Mouse (Mus musculus): ENCODE results near the gene Trpv1. TPM values are rescaled to one million over a fixed set of nuclear protein-coding genes. Genes with fewer than 3 reads are reported as not detected.

Gene Trpv1
- 0.09 TPM in 1 of 2 replicates, not detected in the other for polyA plus RNA-seq (2015; fragmentation: Nextera tagmentation; extraction: Ambion mirVana)

GRCm38 (mm10) chr11:73233992-73234391 is at the start of gene Trpv1:
Gene Trpv1 (plus strand): TSS chr11:73234292.
- Histone ChIP-seq H3K36me3 (no peaks in the 10 kb centered on the region), H3K9ac (no peak within 1 kb of the TSS), H3K27me3 (no peaks in the 10 kb centered on the region), H3K4me1 (peaks cover 21% of the 10 kb centered on the region), H3K4me3 (no peak within 1 kb of the TSS), H3K27ac (no peak within 1 kb of the TSS), H3K9me3 (no peaks in the 10 kb centered on the region), H3K4me2 (no peak within 1 kb of the TSS)
- no peak for ATAC-seq (ENCODE audit: borderline replicate concordance, extremely low read depth, low FRiP score, low TSS enrichment)
- WGBS, result 77% methylated on average over 5 of the region's 5 CpGs

GRCm38 (mm10) chr11:73185872-73186615 is 48.0 kb upstream of the Trpv1 start:
- Histone ChIP-seq H3K4me1 (no peaks in the 10 kb centered on the region), H3K36me3 (peaks cover 29% of the 10 kb centered on the region)
- 87% methylated on average over 10 of the region's 10 CpGs for WGBS

DNA sequence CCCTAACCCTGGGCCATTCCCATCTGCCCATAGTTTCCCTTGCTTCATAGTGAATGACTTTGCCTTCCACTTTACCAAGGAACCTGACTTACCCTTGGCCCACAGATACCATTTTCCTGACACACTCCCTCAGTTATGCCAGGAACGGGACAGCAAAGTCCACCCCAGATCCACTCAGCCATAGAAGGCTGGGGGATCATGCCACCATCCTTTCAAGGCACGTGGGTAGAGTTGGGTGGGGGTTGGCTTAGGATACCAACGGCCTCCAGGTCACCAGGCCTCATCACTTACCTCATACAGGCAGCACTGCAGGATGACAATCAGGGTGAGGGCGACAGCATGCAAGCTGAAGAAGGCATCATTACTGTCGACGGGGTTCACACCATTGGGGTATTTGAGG is 46.9 kb upstream of the Trpv1 start:
- Histone ChIP-seq H3K4me1 (no peaks in the 10 kb centered on the region), H3K27ac (no peak overlapping the region), H3K36me3 (peaks cover 25% of the 10 kb centered on the region), H3K27me3 (no peaks in the 10 kb centered on the region), H3K9ac (no peak overlapping the region), H3K9me3 (no peaks in the 10 kb centered on the region), H3K4me2 (no peak overlapping the region), H3K4me3 (no peak overlapping the region)
- WGBS, result 84% methylated on average over 6 of the region's 6 CpGs
- no peak; the same call in 1 of the 2 replicates for ATAC-seq (ENCODE audit: borderline replicate concordance, extremely low read depth, low FRiP score, low TSS enrichment)

More at GRCm38 (mm10) chr11:73185872-73186615, 48.0 kb upstream of the Trpv1 start:
- no peak overlapping the region for H3K27ac ChIP-seq
- H3K27me3 ChIP-seq, result no peaks in the 10 kb centered on the region
- H3K4me3 ChIP-seq, result no peak overlapping the region
- ATAC-seq (ENCODE audit: borderline replicate concordance, extremely low read depth, low FRiP score, low TSS enrichment), result no peak
- no peaks in the 10 kb centered on the region for H3K9me3 ChIP-seq
- no peak overlapping the region for H3K9ac ChIP-seq
- H3K4me2 ChIP-seq, result no peak overlapping the region

GRCm38 (mm10) chr11:73193047-73193446 is 41.0 kb upstream of the Trpv1 start:
- Histone ChIP-seq H3K9me3 (no peaks in the 10 kb centered on the region), H3K27me3 (no peaks in the 10 kb centered on the region), H3K27ac (no peak overlapping the region), H3K4me2 (no peak overlapping the region), H3K36me3 (no peaks in the 10 kb centered on the region), H3K4me1 (0 out of 2 replicates have a peak, but pooled peaks cover 2% of the 10 kb centered on the region), H3K4me3 (no peak overlapping the region), H3K9ac (no peak overlapping the region)
- WGBS, result 61% methylated on average over 6 of the region's 6 CpGs
- ATAC-seq (ENCODE audit: borderline replicate concordance, extremely low read depth, low FRiP score, low TSS enrichment), result no peak

DNA sequence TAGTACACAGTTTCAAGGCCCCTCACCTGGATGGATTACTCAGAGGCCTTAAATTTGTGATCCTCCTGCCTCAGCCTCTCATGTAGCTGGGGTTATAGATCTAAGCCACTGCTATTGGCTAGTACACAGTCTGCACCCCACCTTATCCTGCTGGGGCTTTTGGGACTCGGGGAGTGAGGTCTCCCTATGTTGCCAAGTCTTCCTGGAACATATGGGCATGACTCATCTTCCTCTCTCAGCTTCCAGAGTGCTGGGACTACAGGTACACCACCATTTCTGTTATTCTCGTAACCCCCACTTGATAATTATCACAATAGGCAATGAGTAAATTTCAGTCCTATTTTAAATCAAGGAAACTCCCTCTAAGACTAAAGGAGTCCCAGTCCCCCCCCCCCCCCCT is 39.6 kb upstream of the Trpv1 start:
- WGBS, result 62% methylated on average over 2 of the region's 2 CpGs
- Histone ChIP-seq H3K9me3 (no peaks in the 10 kb centered on the region), H3K4me1 (peaks cover 8% of the 10 kb centered on the region; the same call in 1 of the 2 replicates), H3K27ac (no peak overlapping the region), H3K27me3 (no peaks in the 10 kb centered on the region), H3K4me2 (no peak overlapping the region), H3K36me3 (no peaks in the 10 kb centered on the region), H3K4me3 (no peak overlapping the region), H3K9ac (no peak overlapping the region)
- ATAC-seq (ENCODE audit: borderline replicate concordance, extremely low read depth, low FRiP score, low TSS enrichment), result no peak

DNA sequence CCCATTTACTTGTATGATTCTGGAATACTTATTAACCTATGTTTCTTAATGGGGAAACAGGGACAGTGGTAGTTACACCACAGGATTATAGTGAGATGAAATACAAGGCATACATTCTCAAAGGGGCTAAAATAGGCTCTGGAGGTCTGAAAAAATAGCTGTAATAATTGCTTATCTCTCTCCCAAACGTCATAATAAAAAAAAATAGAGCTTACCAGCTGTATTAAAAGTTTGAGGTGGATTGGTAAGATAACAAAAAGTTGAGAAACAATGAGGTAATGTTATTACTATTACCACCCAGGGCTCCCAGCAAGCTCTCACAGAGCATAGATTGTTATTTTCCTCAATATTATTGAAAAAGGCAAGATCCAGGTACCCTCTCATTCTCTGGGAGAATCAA is 35.9 kb upstream of the Trpv1 start:
- no peak overlapping the region for H3K27ac ChIP-seq
- H3K4me1 ChIP-seq, result peaks cover 15% of the 10 kb centered on the region
- 11% methylated on average over 1 of the region's 1 CpGs for WGBS
- no peak for ATAC-seq (ENCODE audit: borderline replicate concordance, extremely low read depth, low FRiP score, low TSS enrichment)
- peak overlapping the region; percentile 98 for H3K4me2 ChIP-seq
- no peaks in the 10 kb centered on the region for H3K27me3 ChIP-seq
- no peaks in the 10 kb centered on the region for H3K9me3 ChIP-seq
- peak overlapping the region; percentile 72 for H3K4me3 ChIP-seq
- H3K9ac ChIP-seq, result peak overlapping the region; percentile 68
- H3K36me3 ChIP-seq, result no peaks in the 10 kb centered on the region

DNA sequence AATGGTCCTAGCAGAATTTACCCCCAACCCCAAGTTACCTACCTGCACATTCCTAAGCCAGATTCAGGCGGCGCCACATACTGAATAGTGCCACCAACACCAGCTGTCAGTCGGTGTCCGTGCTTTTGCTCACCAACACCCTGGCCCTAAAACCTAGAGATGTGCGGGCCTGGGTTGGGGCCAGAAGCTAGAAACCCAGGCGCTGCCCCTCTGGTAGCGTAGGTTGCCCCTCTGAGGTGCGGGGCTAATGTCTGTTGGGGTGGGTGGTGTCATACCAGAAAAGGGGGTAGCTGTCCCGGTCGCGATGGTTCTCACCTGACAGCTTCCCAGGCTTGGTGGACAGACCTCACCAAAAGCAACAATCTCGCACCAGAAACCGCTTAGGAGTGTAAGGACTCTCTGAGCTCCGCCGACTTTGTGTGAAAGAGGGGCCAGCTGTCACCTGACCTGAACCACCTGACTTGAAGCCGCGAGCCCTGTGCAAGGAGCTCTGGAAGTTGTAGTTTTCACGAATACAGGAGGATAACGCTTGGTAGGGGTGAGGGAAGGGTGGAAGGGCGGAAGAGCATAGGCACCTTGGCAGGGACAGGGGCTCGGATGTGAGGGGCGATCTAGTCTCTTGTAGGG is 35.4 kb upstream of the Trpv1 start, which contains the start of gene Ctns:
Gene Ctns, minus strand, starts transcription at position 440 of the 627 bp plus-strand sequence.
- WGBS, result 1% methylated on average over 22 of the region's 22 CpGs
- peak; percentile 92 for ATAC-seq (ENCODE audit: borderline replicate concordance, extremely low read depth, low FRiP score, low TSS enrichment)
- H3K9me3 ChIP-seq, result no peaks in the 10 kb centered on the region

DNA sequence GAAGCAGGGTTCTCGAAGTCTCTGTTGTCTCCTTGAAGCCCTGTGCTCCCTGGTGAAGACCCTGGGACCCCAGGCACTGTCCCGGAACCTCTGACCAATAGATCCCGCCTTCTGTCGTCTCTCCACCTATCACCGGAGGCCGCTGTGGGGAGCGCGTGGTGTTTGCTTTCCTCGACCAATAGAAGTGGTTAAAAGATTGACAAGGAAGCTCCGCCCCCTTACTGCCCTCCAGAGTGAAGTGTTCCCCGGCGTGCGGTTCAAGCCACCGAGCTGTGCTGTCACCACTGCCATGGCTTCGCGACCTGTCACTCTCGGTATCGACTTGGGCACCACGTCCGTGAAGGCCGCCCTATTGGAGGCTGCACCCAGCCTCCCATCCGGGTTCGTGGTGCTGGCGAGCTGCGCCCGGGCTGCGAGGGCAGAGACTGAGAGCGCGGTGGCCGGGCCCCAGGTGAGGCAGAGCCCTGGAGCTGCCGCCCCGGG is 34.8 kb upstream of the Trpv1 start, which contains the start of gene Shpk:
Gene Shpk, plus strand, starts transcription at position 231 of the 483 bp plus-strand sequence.
- H3K27ac ChIP-seq, result no peak within 1 kb of the TSS; the same call in 1 of the 2 replicates
- ATAC-seq (ENCODE audit: borderline replicate concordance, extremely low read depth, low FRiP score, low TSS enrichment), result peak; percentile 97
- WGBS, result under 1% methylated on average over 31 of the region's 32 CpGs
- no peaks in the 10 kb centered on the region for H3K36me3 ChIP-seq
- no peaks in the 10 kb centered on the region for H3K27me3 ChIP-seq
- H3K9me3 ChIP-seq, result no peaks in the 10 kb centered on the region
- H3K4me2 ChIP-seq, result peak within 1 kb of the TSS; percentile 98
- H3K4me1 ChIP-seq, result peaks cover 15% of the 10 kb centered on the region
- peak within 1 kb of the TSS; percentile 68 for H3K9ac ChIP-seq
- H3K4me3 ChIP-seq, result peak within 1 kb of the TSS; percentile 72

More for the DNA sequence above, 35.4 kb upstream of the Trpv1 start, which contains the start of gene Ctns:
- Histone ChIP-seq H3K36me3 (no peaks in the 10 kb centered on the region), H3K27me3 (no peaks in the 10 kb centered on the region), H3K27ac (no peak within 1 kb of the TSS; the same call in 1 of the 2 replicates), H3K4me2 (peak within 1 kb of the TSS; percentile 98), H3K9ac (peak within 1 kb of the TSS; percentile 68), H3K4me1 (peaks cover 15% of the 10 kb centered on the region), H3K4me3 (peak within 1 kb of the TSS; percentile 72)

- Histone ChIP-seq H3K9ac (peak overlapping the region; percentile 68), H3K9me3 (no peaks in the 10 kb centered on the region), H3K27me3 (no peaks in the 10 kb centered on the region), H3K27ac (no peak overlapping the region), H3K4me1 (peaks cover 15% of the 10 kb centered on the region), H3K4me2 (peak overlapping the region; percentile 98), H3K36me3 (no peaks in the 10 kb centered on the region), H3K4me3 (peak overlapping the region; percentile 72)
- 6% methylated on average over 12 of the region's 12 CpGs for WGBS
- no peak for ATAC-seq (ENCODE audit: borderline replicate concordance, extremely low read depth, low FRiP score, low TSS enrichment)
Measured at GRCm38 (mm10) chr11:73199879-73200278, 34.2 kb upstream of the Trpv1 start.

DNA sequence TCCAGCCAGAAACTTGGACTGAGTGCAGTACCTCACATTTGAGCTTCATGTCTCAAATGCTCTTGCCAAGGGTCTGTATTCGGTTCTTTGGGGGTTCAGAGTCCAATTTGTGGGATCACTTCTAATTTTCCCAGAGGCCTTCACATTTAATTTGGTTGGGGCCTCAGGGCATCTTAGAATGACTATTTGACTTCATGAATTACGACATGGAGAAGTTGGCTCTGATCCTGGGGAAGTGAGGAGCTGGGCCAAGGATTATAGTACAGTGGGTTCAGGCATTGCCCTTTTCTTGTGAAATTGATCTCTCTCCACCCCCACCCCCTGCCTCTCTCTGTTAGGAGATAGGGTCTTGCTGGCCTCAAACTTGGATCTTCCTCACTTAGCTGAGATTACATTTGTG is 33.1 kb upstream of the Trpv1 start:
- no peaks in the 10 kb centered on the region for H3K36me3 ChIP-seq
- 55% methylated on average over 2 of the region's 2 CpGs for WGBS
- H3K9ac ChIP-seq, result no peak overlapping the region
- no peak overlapping the region for H3K4me2 ChIP-seq
- ATAC-seq (ENCODE audit: borderline replicate concordance, extremely low read depth, low FRiP score, low TSS enrichment), result no peak
- H3K27me3 ChIP-seq, result no peaks in the 10 kb centered on the region
- no peaks in the 10 kb centered on the region for H3K9me3 ChIP-seq
- H3K27ac ChIP-seq, result 0 out of 2 replicates have a peak overlapping the region, but pooled peaks have one; percentile 38
- H3K4me1 ChIP-seq, result peaks cover 15% of the 10 kb centered on the region
- H3K4me3 ChIP-seq, result no peak overlapping the region

- Histone ChIP-seq H3K9ac (no peak overlapping the region), H3K36me3 (no peaks in the 10 kb centered on the region), H3K9me3 (no peaks in the 10 kb centered on the region), H3K4me3 (no peak overlapping the region), H3K4me1 (peaks cover 15% of the 10 kb centered on the region), H3K27ac (0 out of 2 replicates have a peak overlapping the region, but pooled peaks have one; percentile 38), H3K4me2 (no peak overlapping the region), H3K27me3 (no peaks in the 10 kb centered on the region)
- no peak for ATAC-seq (ENCODE audit: borderline replicate concordance, extremely low read depth, low FRiP score, low TSS enrichment)
- 27% methylated on average over 4 of the region's 4 CpGs for WGBS
Measured at GRCm38 (mm10) chr11:73201597-73201996, 32.5 kb upstream of the Trpv1 start.

- Histone ChIP-seq H3K4me3 (no peak overlapping the region), H3K27ac (no peak overlapping the region), H3K9me3 (no peaks in the 10 kb centered on the region), H3K4me1 (peaks cover 7% of the 10 kb centered on the region), H3K27me3 (no peaks in the 10 kb centered on the region), H3K9ac (no peak overlapping the region), H3K4me2 (no peak overlapping the region), H3K36me3 (no peaks in the 10 kb centered on the region)
- no peak for ATAC-seq (ENCODE audit: borderline replicate concordance, extremely low read depth, low FRiP score, low TSS enrichment)
- 79% methylated on average over 8 of the region's 8 CpGs for whole genome bisulfite sequencing
Measured at GRCm38 (mm10) chr11:73203895-73204294, 30.2 kb upstream of the Trpv1 start.

Measured in lung, embryonic 15.5 days (tissue).